Mouse (Mus musculus): ENCODE data around the gene Neurog3.

The Neurog3 gene

DNA sequence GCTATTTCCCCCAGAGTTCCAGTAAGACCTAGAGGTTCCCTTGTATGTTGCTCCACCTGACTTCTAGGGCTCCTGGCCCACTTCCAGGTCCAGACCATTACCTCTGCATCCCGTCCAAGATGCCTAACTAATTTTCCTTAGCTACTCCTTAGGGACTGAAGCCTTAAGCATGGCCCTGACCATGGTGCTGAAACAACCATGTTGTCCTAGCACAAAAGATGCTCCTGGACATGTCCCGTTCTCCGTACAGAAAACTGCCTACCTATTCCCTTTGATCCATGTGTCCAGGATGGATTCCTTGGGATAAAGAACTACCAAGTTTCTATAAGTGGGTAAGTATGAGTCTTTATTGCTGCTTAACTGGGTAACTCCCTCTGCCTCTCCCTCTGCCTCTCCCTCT lies 5.2 kb downstream of the Neurog3 start:
- DNase-seq, result no peak

DNA sequence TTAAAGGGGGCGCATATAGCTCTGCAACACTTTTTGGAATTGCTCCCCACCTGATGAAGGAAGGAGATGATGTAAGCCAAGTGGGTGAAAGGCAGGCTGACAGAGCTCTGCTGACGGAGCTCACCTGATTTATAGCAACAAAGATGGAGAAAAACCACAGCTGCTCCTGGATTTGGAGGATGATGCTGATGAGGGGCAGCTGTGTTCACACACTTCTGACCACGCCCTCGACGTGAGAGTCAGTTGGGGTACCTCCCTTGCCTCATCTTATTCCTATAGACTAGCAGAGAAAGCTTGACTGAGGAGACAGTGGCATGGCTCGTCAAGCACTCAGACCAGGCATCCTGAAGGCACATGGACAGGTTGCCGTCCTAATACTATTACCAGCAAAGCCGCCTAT lies 10.9 kb downstream of the Neurog3 start, which contains the start of gene Fam241b:
Fam241b (minus strand) TSS at position 101 of the 400 bp plus-strand sequence.
- no peak for DNase-seq

DNA sequence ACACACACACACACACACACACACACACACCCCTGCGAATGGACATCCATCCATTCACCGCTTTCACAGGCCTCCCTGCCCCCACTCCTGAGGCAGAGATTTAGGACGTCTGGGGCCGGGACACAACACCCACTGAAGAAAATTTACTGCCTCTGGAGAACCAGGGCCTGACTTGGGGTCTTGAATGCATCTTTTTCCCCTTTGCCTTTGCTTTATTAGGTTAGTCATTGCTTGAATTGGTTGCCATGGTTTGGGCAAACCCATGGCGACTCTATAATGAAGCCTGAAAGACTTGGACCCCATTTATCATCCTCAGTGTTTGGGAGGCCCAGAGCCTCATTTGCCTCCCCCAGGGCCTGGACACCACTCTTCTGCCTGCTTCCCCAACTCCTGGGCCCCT lies 13.1 kb downstream of the Neurog3 start:
- no peak for DNase-seq

DNA sequence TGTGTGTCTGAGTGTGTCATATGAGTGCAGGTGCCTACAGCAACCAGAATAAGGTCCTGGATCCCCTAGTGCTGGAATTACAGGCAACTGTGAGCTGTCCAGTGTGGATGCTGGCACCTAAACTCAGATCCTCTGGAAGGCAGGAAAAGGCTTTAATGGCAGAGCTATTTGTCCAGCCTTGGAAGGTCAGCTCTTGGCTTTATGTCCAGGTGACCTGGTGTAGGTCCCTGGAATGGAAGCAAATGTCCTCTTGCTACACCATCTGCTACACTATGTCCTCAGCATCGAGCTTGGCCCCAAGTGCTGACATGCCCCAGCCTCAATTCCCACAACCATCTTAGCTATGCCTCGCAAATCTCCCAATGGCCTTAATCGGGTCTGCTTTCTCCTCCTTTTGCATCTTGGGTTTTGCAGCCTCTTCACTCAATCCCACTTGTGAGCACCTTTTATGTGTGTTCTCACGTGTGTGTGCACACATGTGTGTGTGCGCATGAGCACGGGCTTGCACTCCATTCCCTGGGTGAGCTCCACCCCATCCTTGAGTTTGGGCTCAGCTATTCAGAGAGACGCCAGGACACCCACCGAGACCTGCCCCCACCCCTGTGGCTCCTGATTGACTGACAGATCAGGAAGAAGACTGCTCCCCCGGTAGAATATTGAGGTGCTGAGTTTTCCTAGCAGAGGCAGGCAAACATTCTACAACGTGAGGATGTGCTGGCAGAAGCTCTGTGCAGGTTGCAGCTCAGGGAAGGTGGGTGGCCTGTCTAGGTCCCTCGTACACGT lies 14.8 kb downstream of the Neurog3 start:
- DNase-seq, result no peak

DNA sequence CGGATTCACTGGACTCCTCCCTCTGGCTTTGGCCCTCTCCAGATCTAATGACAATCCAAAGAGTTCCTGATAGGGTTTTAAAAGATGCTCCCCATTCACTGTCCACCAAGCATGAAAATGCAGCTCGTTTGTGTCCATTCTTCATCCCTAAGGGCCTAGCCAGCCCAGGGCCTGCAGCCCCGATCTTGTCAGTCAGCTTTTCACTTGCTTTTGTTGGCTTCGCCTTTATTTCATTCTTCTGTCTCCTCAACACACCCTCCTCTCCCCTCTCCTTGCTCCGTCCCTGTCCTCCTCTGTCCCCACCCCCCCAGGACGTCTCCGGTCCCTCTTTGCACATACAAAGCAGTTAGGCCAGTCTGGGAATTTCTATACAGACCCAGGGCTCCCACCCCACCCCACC lies 17.0 kb downstream of the Neurog3 start:
- DNase-seq, result no peak

DNA sequence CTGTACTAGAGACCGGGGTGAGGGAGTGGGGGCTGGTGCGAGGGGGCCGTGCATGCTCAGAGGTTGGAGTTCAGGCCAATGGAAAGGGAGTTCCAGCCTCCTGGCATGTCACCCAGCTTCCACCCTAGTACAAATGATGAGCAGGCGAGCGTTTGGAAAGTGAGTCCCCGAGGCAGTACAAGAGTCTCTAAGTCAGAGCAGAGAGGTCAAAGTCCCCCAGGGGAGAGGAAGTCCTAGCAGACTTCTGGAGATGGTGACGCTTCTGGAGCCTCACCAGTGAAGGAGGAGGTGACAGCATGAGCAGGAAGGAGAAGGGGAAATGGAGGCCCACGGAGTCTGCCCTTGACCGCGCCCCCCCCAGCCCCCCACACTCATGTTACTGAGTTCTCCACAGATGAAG lies 29.5 kb downstream of the Neurog3 start:
- peak; percentile 17 for DNase-seq

DNA sequence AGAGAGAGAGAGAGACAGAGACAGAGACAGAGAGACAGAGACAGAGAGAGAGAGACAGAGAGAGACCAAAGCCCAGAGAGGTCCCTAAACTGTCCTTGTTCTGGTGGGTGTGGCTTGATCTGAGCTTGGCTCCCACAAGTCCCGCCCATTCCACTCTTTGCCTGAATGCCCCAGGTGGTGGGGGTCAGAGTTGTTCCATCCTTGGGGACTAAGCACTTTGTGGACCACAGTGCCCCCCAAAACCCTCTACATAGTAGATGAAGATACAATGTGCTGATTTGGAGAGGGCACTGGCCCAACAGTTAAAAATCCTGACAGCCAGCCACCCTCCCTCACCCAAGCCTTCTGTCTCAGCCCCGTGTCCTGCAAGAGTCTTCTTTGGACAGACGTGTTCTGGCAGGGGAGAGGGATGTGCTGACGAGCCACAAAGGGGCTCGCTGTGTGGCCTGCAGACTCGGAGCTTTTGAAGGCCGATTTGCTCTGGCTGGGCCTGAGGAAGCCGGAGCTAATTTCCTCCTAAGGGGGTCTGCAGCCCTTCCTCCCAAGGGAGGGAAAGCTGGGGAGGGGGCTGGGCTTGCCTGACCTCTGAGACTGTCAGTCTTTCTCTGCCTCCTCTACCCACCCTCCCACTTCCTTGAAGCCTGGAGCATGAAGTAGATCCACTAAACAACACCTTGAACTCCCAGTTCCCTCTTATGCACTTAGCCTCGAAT lies 40.1 kb downstream of the Neurog3 start:
- DNase-seq, result no peak

DNA sequence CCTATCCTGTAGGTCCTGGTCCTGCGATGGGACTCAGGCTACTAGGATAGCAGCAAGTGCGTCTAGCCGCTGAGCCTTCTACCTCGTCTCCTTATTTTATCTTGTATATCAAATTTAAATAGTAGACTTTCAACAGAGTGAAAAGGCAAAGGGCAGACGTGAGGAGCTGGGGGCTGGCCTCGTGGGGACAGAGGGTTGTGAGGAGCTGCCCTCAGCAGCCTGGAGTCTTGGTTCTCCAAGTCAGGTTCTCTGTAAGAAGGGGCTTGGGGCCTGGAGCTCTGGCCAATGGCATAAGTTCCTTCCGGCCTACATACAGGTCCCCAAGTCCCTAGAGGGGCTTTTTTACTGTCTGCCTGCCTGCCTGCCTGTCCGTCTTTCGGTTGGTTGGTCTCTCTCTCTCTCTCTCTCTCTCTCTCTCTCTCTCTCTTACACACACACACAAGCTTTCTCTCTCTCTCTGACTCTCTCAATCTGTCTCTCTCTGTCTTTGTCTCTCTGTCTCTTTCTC lies 41.1 kb downstream of the Neurog3 start:
- no peak for DNase-seq

DNA sequence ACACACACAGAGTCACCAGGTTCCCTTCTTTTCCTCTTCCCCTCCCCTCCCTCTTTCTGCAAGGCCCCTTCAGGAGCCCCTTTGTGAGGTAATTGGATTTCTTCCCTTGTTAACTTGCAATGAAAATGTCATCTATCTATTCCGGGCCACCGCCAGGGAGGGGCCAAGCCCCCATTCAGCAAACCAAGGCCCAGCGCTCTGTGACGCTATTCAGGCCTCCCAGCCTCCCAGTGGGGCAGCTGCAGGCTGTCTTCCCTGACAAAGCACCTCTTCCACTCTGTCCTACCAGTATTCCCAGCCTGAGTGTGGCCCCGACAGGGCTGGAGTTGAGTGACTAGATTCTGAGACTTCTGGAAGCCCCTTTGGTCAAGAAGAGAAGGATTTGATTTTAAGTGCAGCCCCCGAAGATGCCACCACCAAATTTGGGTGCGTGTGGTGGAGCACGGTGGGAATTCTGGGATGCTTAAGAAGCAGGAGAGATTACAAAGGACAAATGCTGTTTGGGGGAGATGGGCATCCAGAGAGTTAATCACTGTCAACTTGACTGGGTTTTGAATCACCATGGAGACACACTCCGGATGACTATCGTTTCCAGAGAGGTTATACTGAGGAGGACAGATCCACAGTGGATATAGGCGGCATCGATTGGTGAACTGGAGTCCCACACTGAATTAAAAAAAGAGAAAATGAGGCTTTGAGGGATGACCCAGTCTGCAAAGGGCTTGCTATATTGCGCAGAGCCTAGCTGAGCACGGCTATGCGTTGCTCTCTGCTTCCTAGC lies 41.8 kb downstream of the Neurog3 start:
- no peak for DNase-seq

DNA sequence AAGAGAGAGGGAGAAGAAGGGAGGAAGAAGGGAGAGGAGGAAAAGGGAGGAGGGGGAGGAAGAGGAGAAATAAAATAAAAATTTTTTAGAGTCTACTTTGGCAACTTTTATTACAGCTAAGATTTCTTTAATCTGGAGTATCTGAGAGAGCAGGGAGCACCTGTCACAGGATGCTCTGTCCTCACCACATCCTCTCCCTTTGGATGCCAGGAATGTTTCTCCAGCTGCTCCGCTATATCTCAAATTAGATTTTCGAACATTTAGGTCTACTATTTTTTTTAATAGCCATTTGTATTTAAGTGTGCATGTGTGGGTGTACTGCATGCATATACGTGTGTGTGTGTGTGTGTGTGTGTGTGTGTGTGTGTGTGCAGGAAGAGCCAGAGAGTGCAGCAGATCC lies 47.1 kb downstream of the Neurog3 start:
- DNase-seq, result no peak

DNA sequence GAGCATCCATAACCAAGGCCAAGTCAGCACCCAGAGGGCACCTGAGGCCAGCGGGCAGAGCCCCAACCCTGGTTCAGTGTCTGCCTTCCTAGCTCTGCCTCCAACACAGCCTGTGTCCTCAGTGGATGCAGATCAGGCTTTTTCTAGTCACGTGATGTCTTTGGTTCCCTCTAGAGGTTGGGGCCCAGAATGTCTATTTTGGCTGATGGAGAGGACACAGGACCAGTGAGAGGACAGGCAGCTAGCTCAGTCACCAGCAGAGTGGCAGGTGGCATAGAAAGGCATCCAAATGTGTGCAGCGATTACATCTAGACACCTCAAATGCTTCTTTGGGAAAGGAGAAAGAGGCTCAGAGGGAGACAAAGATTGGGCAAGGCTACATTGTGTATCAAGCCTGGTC lies 48.8 kb downstream of the Neurog3 start:
- no peak for DNase-seq

DNA sequence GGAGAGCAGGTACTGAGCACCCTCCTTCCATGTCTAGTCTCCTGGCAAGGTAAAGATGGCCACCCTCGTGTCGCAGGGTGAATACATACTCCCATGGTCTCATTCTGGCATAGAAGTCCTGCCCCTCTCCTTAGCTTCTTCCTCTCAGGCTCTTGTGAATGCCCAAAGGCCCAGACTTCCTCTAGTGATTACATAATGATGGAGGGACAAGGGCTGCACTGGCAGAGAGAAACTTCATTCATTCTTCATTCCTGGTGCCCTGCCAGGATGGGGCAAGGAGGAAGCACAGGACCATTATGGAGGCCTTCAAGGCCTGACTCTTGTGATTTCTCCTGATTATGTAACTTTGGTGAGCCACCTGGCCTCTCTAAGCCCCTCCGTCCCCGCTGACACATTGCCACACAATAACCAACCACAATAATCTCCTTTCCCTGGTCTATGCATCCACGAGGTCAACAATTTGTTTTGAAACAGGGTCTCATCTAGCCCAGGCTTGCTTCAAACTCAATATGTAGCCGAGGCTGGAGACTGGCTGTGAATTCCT lies 49.7 kb downstream of the Neurog3 start:
- DNase-seq, result no peak

DNA sequence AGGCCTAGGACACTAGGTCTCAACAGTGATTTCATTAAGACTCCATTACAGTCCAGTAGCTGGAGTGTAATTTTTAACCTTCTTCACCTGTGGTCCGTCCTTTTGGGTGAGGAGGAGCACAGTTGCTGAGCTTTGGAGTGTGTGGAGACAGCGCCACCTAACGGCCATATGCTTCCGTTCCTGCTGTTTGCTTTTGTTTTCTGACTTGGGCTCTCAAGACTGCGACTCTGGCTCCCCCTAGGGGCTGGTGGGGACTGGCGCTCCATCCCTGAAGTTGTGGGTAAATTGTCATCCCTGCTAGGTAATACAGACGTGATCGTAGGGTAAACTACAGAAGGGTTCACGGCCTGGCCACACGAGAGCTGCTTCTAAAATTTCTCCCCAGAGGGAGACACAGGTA lies 50.2 kb downstream of the Neurog3 start:
- peak; percentile 91 for DNase-seq

Data from kidney, adult 11 months (tissue).